Mouse (Mus musculus) limb, embryonic 11.5 days (tissue): ENCODE results near the gene Cyp4f15. TPM values are rescaled to one million over a fixed set of nuclear protein-coding genes. Genes with fewer than 3 reads are reported as not detected.

Experiments
- ATAC-seq: fragments of 200-750 bp; cut with Nextera tagmentation; 2 replicates; pipeline ENCODE4 v1.8.0; 2017; ENCODE audit warnings: low read depth; ENCODE audit not compliant: insufficient number of reproducible peaks, low FRiP score, low TSS enrichment
- DNase-seq: peaks from one replicate; pipeline ENCODE4 v3.0.0-alpha.2; 2015; ENCODE audit warnings: low spot score
- H3K27ac ChIP-seq: fragments of 300-500 bp; sonication (generic); replicated peaks from 2 replicates; pipeline ENCODE4 v1.5.1; 2014; ENCODE audit warnings: low read depth, mild to moderate bottlenecking, low read length
- H3K27me3 ChIP-seq: fragments of 300-500 bp; sonication (generic); 2 replicates; pipeline ENCODE4 v1.6.1; 2014; ENCODE audit warnings: mild to moderate bottlenecking, low read length, mixed read lengths; ENCODE audit not compliant: control insufficient read depth, insufficient read depth
- H3K36me3 ChIP-seq: fragments of 300-500 bp; sonication (generic); 2 replicates; pipeline ENCODE4 v1.6.1; 2014; ENCODE audit warnings: mild to moderate bottlenecking, low read length, moderate library complexity, mixed read lengths; ENCODE audit not compliant: control insufficient read depth, insufficient read depth
- H3K4me1 ChIP-seq: fragments of 300-500 bp; sonication (generic); 2 replicates; pipeline ENCODE4 v1.6.1; 2014; ENCODE audit warnings: low read length, mixed read lengths; ENCODE audit not compliant: control insufficient read depth, insufficient read depth
- H3K4me2 ChIP-seq: fragments of 300-500 bp; sonication (generic); 2 replicates; pipeline ENCODE4 v1.6.1; 2014; ENCODE audit warnings: low read depth, mild to moderate bottlenecking, moderate library complexity; ENCODE audit not compliant: severe bottlenecking
- H3K4me3 ChIP-seq: fragments of 300-500 bp; sonication (generic); 2 replicates; pipeline ENCODE4 v1.5.1; 2014; ENCODE audit warnings: low read depth, low read length
- H3K9ac ChIP-seq: fragments of 300-500 bp; sonication (generic); 2 replicates; pipeline ENCODE4 v1.6.1; 2014; ENCODE audit warnings: mild to moderate bottlenecking, low read length
- H3K9me3 ChIP-seq: fragments of 300-500 bp; sonication (generic); 2 replicates; pipeline ENCODE4 v1.6.1; 2016; ENCODE audit warnings: low read length; ENCODE audit not compliant: control insufficient read depth
- WGBS: fragments of 180-500 bp; shearing (Covaris S2); extraction: QIAGEN DNeasy Blood & Tissue Kit; methylation state at CpG from one replicate; pipeline ENCODE4 v1.1.7; 2014; 5-methylcytosine and 5-hydroxymethylcytosine counted together
- polyA plus RNA-seq: library from polyadenylated mRNA; unstranded; fragments of >200 nt; fragmentation: Nextera tagmentation; extraction: Ambion mirVana; gene quantifications from 2 replicates; pipeline ENCODE4 v1.2.1, GENCODE M21; 2014

Cyp4f15 gene
- polyA plus RNA-seq, 1 experiment from 2014 or later = 0.48 TPM

- 77% methylated on average over 3 of the region's 3 CpGs for WGBS
- Histone ChIP-seq H3K4me2 (no peak overlapping the region), H3K4me1 (no peaks in the 10 kb centered on the region), H3K9me3 (no peaks in the 10 kb centered on the region), H3K4me3 (no peak overlapping the region), H3K36me3 (no peaks in the 10 kb centered on the region), H3K27me3 (no peaks in the 10 kb centered on the region), H3K9ac (no peak overlapping the region), H3K27ac (no peak overlapping the region)
- DNase-seq = no peak
- ATAC-seq = no peak
Observed at GRCm38 (mm10) chr17:32729029-32729428, 43.6 kb downstream of the Cyp4f15 start.

GRCm38 (mm10) chr17:32738406-32738805 lies 53.0 kb downstream of the Cyp4f15 start:
- WGBS = 89% methylated on average over 1 of the region's 1 CpGs
- H3K4me3 ChIP-seq = no peak overlapping the region
- ATAC-seq (no peak), DNase-seq (no peak)
- H3K4me1 ChIP-seq = no peaks in the 10 kb centered on the region
- H3K27ac ChIP-seq = no peak overlapping the region
- H3K27me3 ChIP-seq = no peaks in the 10 kb centered on the region
- H3K4me2 ChIP-seq = no peak overlapping the region
- H3K36me3 ChIP-seq = no peaks in the 10 kb centered on the region
- H3K9me3 ChIP-seq = no peaks in the 10 kb centered on the region
- no peak overlapping the region for H3K9ac ChIP-seq

GRCm38 (mm10) chr17:32741057-32741456 lies 55.6 kb downstream of the Cyp4f15 start:
- Histone ChIP-seq H3K27ac (no peak overlapping the region), H3K4me2 (no peak overlapping the region), H3K36me3 (no peaks in the 10 kb centered on the region), H3K4me1 (no peaks in the 10 kb centered on the region), H3K27me3 (no peaks in the 10 kb centered on the region), H3K4me3 (no peak overlapping the region), H3K9me3 (no peaks in the 10 kb centered on the region), H3K9ac (no peak overlapping the region)
- ATAC-seq (no peak), DNase-seq (no peak)
- 25% methylated on average over 1 of the region's 1 CpGs for WGBS

- Histone ChIP-seq H3K27me3 (no peaks in the 10 kb centered on the region), H3K27ac (no peak overlapping the region), H3K9ac (no peak overlapping the region), H3K4me2 (no peak overlapping the region), H3K9me3 (no peaks in the 10 kb centered on the region), H3K4me1 (no peaks in the 10 kb centered on the region), H3K4me3 (no peak overlapping the region), H3K36me3 (no peaks in the 10 kb centered on the region)
- 46% methylated on average over 5 of the region's 5 CpGs for WGBS
- ATAC-seq = no peak
- DNase-seq = no peak
Observed at GRCm38 (mm10) chr17:32750611-32751010, 65.2 kb downstream of the Cyp4f15 start.

Other genes with a start within 250 kb of the Cyp4f15 start
- gene Cyp4f39, start 232.9 kb upstream of the Cyp4f15 start, polyA plus RNA-seq = not detected in 2 replicates
- gene Cyp4f17, start 179.6 kb upstream of the Cyp4f15 start, polyA plus RNA-seq = 7.9 and 9.6 TPM in 2 replicates
- 18.1 and 18.3 TPM in 2 replicates for gene Cyp4f16, start 149.1 kb upstream of the Cyp4f15 start, polyA plus RNA-seq
- not detected in 2 replicates for gene Cyp4f37, start 64.3 kb upstream of the Cyp4f15 start, polyA plus RNA-seq
- gene Cyp4f40, start 26.7 kb upstream of the Cyp4f15 start, polyA plus RNA-seq = not detected in 2 replicates
- 46.2 and 48.2 TPM in 2 replicates for gene Zfp871, start 102.7 kb downstream of the Cyp4f15 start, polyA plus RNA-seq
- 3.8 and 5.7 TPM in 2 replicates for gene Zfp811, start 124.3 kb downstream of the Cyp4f15 start, polyA plus RNA-seq
- 22.2 and 24.1 TPM in 2 replicates for gene Zfp799, start 144.6 kb downstream of the Cyp4f15 start, polyA plus RNA-seq
- 8.4 and 9.8 TPM in 2 replicates for gene Zfp870, start 206.0 kb downstream of the Cyp4f15 start, polyA plus RNA-seq
- gene Cyp4f14, start 231.7 kb downstream of the Cyp4f15 start, polyA plus RNA-seq = 0.09 TPM in 1 of 2 replicates, not detected in the other